Mouse (Mus musculus): ENCODE measurements around the gene Mast3. TPM values are rescaled to one million over a fixed set of nuclear protein-coding genes. Genes with fewer than 3 reads are reported as not detected.

The Mast3 gene
- polyA plus RNA-seq, 1 experiment from 2014 or later, result 4.9 TPM

GRCm38 (mm10) chr8:70843941-70844340 lies 39.1 kb upstream of the Mast3 start:
- Histone ChIP-seq H3K27me3 (peaks cover 23% of the 10 kb centered on the region), H3K4me1 (replicated peaks) (peaks cover 65% of the 10 kb centered on the region), H3K9me3 (replicated peaks) (no peaks in the 10 kb centered on the region), H3K9ac (peak overlapping the region; percentile 89), H3K36me3 (no peaks in the 10 kb centered on the region), H3K4me3 (replicated peaks) (peak overlapping the region; percentile 66), H3K27ac (peak overlapping the region; percentile 99), H3K4me2 (peak overlapping the region; percentile 85)
- WGBS (ENCODE audit: insufficient replicate concordance), result 63% methylated on average over 8 of the region's 8 CpGs
- no peak for DNase-seq
- ATAC-seq (ENCODE audit: low read depth), result no peak

GRCm38 (mm10) chr8:70843214-70843773 lies 38.4 kb upstream of the Mast3 start:
- H3K36me3 ChIP-seq, result no peaks in the 10 kb centered on the region
- DNase-seq (peak; percentile 84), ATAC-seq (ENCODE audit: low read depth) (peak; percentile 63)
- peaks cover 72% of the 10 kb centered on the region for H3K4me1 ChIP-seq (replicated peaks)
- H3K4me3 ChIP-seq (replicated peaks), result peak overlapping the region; percentile 66
- peak overlapping the region; percentile 85 for H3K4me2 ChIP-seq
- 17% methylated on average over 5 of the region's 5 CpGs for WGBS (ENCODE audit: insufficient replicate concordance)
- H3K27me3 ChIP-seq, result peaks cover 17% of the 10 kb centered on the region
- peak overlapping the region; percentile 99 for H3K27ac ChIP-seq
- H3K9ac ChIP-seq, result peak overlapping the region; percentile 89
- H3K9me3 ChIP-seq (replicated peaks), result no peaks in the 10 kb centered on the region

- Histone ChIP-seq H3K4me2 (peak overlapping the region; percentile 85), H3K27ac (peak overlapping the region; percentile 99), H3K36me3 (no peaks in the 10 kb centered on the region), H3K9me3 (replicated peaks) (no peaks in the 10 kb centered on the region), H3K4me1 (replicated peaks) (peaks cover 80% of the 10 kb centered on the region), H3K9ac (peak overlapping the region; percentile 89), H3K4me3 (replicated peaks) (peak overlapping the region; percentile 66), H3K27me3 (peaks cover 10% of the 10 kb centered on the region)
- WGBS (ENCODE audit: insufficient replicate concordance), result 73% methylated on average over 25 of the region's 25 CpGs
- no peak for DNase-seq
- no peak for ATAC-seq (ENCODE audit: low read depth)
These were observed 37.6 kb upstream of the Mast3 start for GRCm38 (mm10) chr8:70842484-70842883.

GRCm38 (mm10) chr8:70841147-70842072 lies 36.6 kb upstream of the Mast3 start:
- 13% methylated on average over 22 of the region's 22 CpGs for WGBS (ENCODE audit: insufficient replicate concordance)
- ATAC-seq (ENCODE audit: low read depth), result peak; percentile 48
- Histone ChIP-seq H3K4me2 (peak overlapping the region; percentile 85), H3K9ac (peak overlapping the region; percentile 89), H3K9me3 (replicated peaks) (no peaks in the 10 kb centered on the region), H3K27ac (peak overlapping the region; percentile 99), H3K4me1 (replicated peaks) (peaks cover 84% of the 10 kb centered on the region), H3K4me3 (replicated peaks) (peak overlapping the region; percentile 66), H3K27me3 (peaks cover 4% of the 10 kb centered on the region; the same call in 1 of the 2 replicates), H3K36me3 (peaks cover 10% of the 10 kb centered on the region)
- peak; percentile 84 for DNase-seq

- no peaks in the 10 kb centered on the region for H3K9me3 ChIP-seq (replicated peaks)
- H3K4me1 ChIP-seq (replicated peaks), result peaks cover 85% of the 10 kb centered on the region
- H3K4me3 ChIP-seq (replicated peaks), result peak overlapping the region; percentile 66
- 38% methylated on average over 10 of the region's 10 CpGs for WGBS (ENCODE audit: insufficient replicate concordance)
- peak overlapping the region; percentile 89 for H3K9ac ChIP-seq
- H3K4me2 ChIP-seq, result peak overlapping the region; percentile 85
- H3K27me3 ChIP-seq, result no peaks in the 10 kb centered on the region
- ATAC-seq (ENCODE audit: low read depth) (no peak), DNase-seq (no peak)
- peak overlapping the region; percentile 99 for H3K27ac ChIP-seq
- peaks cover 18% of the 10 kb centered on the region for H3K36me3 ChIP-seq
These were observed 35.7 kb upstream of the Mast3 start for GRCm38 (mm10) chr8:70840590-70840989.

- Histone ChIP-seq H3K4me2 (peak within 1 kb of the TSS; percentile 92), H3K9ac (peak within 1 kb of the TSS; percentile 95), H3K27me3 (no peaks in the 10 kb centered on the region), H3K27ac (peak within 1 kb of the TSS; percentile 99), H3K9me3 (replicated peaks) (no peaks in the 10 kb centered on the region), H3K4me3 (replicated peaks) (peak within 1 kb of the TSS; percentile 89), H3K4me1 (replicated peaks) (peaks cover 86% of the 10 kb centered on the region), H3K36me3 (peaks cover 28% of the 10 kb centered on the region)
- peak; percentile 86 for ATAC-seq (ENCODE audit: low read depth)
- DNase-seq, result peak; percentile 100
- 1% methylated on average over 55 of the region's 55 CpGs for WGBS (ENCODE audit: insufficient replicate concordance)
These were observed 34.8 kb upstream of the Mast3 start, which contains the start of gene Arrdc2 for GRCm38 (mm10) chr8:70839408-70840351. Gene Arrdc2, minus strand, starts transcription at chr8:70839720.

GRCm38 (mm10) chr8:70838654-70839407 lies 34.0 kb upstream of the Mast3 start:
- peak overlapping the region; percentile 95 for H3K9ac ChIP-seq
- ATAC-seq (ENCODE audit: low read depth) (peak; percentile 15), DNase-seq (no peak)
- WGBS (ENCODE audit: insufficient replicate concordance), result 2% methylated on average over 66 of the region's 66 CpGs
- H3K36me3 ChIP-seq, result peaks cover 35% of the 10 kb centered on the region
- H3K4me3 ChIP-seq (replicated peaks), result peak overlapping the region; percentile 89
- H3K4me2 ChIP-seq, result peak overlapping the region; percentile 92
- peak overlapping the region; percentile 99 for H3K27ac ChIP-seq
- H3K9me3 ChIP-seq (replicated peaks), result no peaks in the 10 kb centered on the region
- H3K27me3 ChIP-seq, result no peaks in the 10 kb centered on the region
- H3K4me1 ChIP-seq (replicated peaks), result peaks cover 87% of the 10 kb centered on the region

- H3K4me1 ChIP-seq (replicated peaks), result peaks cover 88% of the 10 kb centered on the region
- ATAC-seq (ENCODE audit: low read depth) (no peak), DNase-seq (no peak)
- H3K36me3 ChIP-seq, result peaks cover 35% of the 10 kb centered on the region
- no peaks in the 10 kb centered on the region for H3K27me3 ChIP-seq
- no peaks in the 10 kb centered on the region for H3K9me3 ChIP-seq (replicated peaks)
- H3K9ac ChIP-seq, result peak overlapping the region; percentile 95
- WGBS (ENCODE audit: insufficient replicate concordance), result 86% methylated on average over 12 of the region's 12 CpGs
- peak overlapping the region; percentile 92 for H3K4me2 ChIP-seq
- peak overlapping the region; percentile 89 for H3K4me3 ChIP-seq (replicated peaks)
- peak overlapping the region; percentile 99 for H3K27ac ChIP-seq
These were observed 31.8 kb upstream of the Mast3 start for GRCm38 (mm10) chr8:70836666-70837065.

GRCm38 (mm10) chr8:70834071-70834470 lies 29.2 kb upstream of the Mast3 start:
- WGBS (ENCODE audit: insufficient replicate concordance), result 86% methylated on average over 3 of the region's 3 CpGs
- DNase-seq (no peak), ATAC-seq (ENCODE audit: low read depth) (no peak)
- no peaks in the 10 kb centered on the region for H3K9me3 ChIP-seq (replicated peaks)
- no peak overlapping the region for H3K4me3 ChIP-seq (replicated peaks)
- no peak overlapping the region for H3K4me2 ChIP-seq
- H3K27ac ChIP-seq, result peak overlapping the region; percentile 99
- peaks cover 74% of the 10 kb centered on the region for H3K4me1 ChIP-seq (replicated peaks)
- H3K9ac ChIP-seq, result peak overlapping the region; percentile 95; the same call in 1 of the 2 replicates
- peaks cover 35% of the 10 kb centered on the region for H3K36me3 ChIP-seq
- H3K27me3 ChIP-seq, result no peaks in the 10 kb centered on the region

GRCm38 (mm10) chr8:70833520-70833919 lies 28.7 kb upstream of the Mast3 start:
- no peaks in the 10 kb centered on the region for H3K27me3 ChIP-seq
- peaks cover 35% of the 10 kb centered on the region for H3K36me3 ChIP-seq
- peak overlapping the region; percentile 36; the same call in 1 of the 2 replicates for H3K9ac ChIP-seq
- peaks cover 70% of the 10 kb centered on the region for H3K4me1 ChIP-seq (replicated peaks)
- DNase-seq (no peak), ATAC-seq (ENCODE audit: low read depth) (no peak)
- whole genome bisulfite sequencing (ENCODE audit: insufficient replicate concordance), result 62% methylated on average over 15 of the region's 15 CpGs
- H3K27ac ChIP-seq, result peak overlapping the region; percentile 99
- no peak overlapping the region for H3K4me3 ChIP-seq (replicated peaks)
- 0 out of 2 replicates have a peak overlapping the region, but pooled peaks have one; percentile 6 for H3K4me2 ChIP-seq
- no peaks in the 10 kb centered on the region for H3K9me3 ChIP-seq (replicated peaks)

All from liver, embryonic 13.5 days (tissue).